Mouse (Mus musculus): ENCODE measurements around the gene Zdhhc9.

Gene Zdhhc9

DNA sequence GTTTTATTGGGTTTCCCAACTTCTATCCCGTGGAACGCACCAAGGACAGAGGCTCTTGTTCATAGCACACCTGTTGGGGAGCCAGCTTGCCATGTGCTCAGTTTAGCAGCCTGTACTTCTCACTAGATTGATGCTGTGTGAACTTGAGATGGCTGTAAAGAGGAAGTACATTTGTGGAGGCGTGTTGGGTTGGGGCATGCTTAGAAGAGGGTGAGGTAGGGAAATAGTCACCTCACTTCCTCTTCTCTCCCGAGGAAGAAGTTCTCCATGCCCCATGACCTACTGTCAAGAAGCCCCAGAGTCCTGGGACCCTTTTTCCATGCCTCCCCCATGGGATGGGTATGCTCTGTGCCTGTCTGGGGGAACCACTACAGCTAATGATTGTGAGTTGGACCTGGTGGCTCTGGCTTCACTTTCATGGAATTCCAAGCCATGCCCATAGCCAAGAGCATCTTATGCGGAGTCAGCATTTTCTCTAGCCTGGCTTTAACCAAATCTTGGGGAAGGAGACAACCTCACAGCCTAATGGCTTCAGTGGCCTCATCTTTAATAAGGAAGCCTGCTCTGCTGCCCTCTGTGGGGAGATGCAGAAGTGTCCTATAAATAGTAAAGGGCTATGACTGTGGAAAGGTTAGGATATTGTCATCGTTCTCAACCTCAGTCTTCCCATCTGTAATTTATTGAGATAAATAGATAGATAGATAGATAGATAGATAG is 81.0 kb downstream of the Zdhhc9 start:
- no peak for DNase-seq (ENCODE audit: low spot score in 2 of 2)

- DNase-seq (ENCODE audit: low spot score in 2 of 2) = no peak
These were observed 81.7 kb downstream of the Zdhhc9 start for GRCm38 (mm10) chrX:48126903-48127476.

- peak in 1 of 2 experiments; percentile 76 for DNase-seq (ENCODE audit: low spot score in 2 of 2)
These were observed 84.3 kb downstream of the Zdhhc9 start for GRCm38 (mm10) chrX:48124132-48125071.

All from thymus, postnatal 10 days (tissue).